Mouse (Mus musculus) A20 (cell line): ENCODE measurements at regions not wholly inside any gene's neighbourhood (a gene's known extent, or its start where the extent isn't known, plus 50 kb on each side); places are given as distances from the start of the nearest gene placed in this dataset.

Source experiments
- DNase-seq: peaks from one replicate; pipeline ENCODE4 v3.0.0-alpha.2; 2011; ENCODE audit warnings: low read depth, low spot score

DNA sequence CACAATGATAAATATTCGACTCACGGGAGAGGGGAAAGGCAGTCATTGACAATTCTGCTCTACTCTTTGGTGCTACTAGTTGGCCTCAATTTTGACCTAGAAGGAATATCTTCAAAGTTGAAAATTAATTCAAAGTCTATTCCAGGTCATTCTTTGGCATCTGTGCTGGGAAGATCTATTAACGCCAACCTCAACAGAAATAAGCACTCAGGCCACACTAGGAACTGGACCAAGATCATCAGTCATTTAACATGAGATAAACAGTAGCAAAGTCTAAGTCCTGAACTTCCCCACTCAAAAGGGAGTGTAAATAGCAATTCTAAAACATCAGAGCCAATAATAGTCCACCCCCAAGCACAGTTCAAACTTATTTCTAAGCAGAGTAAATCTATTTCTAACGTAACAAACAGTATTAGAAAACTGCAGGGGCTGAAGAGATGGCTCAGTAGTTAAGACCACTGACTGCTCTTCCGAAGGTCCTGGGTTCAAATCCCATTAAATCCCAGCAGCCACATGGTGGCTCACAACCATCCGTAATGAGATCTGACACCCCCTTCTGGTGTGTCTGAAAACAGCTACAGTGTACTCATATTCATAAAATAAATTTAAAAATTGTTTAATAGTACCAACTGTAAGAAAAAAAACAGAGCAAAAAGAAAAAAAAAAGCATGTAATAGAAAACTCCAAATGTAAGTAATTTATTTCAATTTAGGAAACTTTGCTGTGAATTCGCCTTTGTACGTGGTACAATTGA is 75.1 kb upstream of the Atp2b1 start:
- DNase-seq: no peak

DNA sequence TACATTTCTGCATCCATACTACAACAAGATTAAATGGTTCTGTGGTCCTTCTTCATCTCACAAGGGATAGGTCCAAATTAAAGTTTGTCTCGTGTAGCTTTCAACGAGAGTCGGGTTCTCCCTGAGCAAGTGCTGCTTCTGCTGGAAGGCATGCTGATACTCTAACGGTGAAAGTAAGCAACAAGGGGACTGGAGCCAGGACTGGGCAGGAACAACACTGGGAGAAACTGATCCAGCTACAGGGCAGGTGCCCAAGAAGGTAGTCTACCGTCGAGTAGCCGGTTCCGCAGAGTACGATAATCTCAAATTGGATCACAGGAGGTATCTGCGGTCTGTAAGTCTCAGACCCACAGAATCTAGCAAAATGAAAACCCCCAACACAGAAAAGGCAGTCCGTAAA is 74.2 kb upstream of the Atp2b1 start:
- DNase-seq: no peak

DNA sequence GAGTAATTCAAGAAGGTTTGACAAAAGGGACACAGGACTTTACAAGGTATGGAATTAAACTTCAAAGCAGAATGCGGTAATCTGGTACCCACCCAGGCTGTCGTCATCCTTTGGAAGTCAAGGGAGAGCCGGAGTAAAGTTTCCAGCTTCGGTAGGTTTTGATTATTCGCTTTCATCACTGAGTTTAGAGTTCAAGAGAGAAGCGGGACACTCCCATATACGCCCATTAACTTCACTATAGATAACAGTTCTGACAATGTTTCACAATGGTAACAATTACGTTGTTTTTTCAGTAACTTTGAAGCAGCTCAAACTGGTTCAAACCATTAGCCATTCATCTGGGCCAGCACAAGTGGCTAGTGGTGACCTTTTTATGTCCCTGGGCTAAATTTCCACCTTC is 73.8 kb upstream of the Atp2b1 start:
- no peak for DNase-seq

DNA sequence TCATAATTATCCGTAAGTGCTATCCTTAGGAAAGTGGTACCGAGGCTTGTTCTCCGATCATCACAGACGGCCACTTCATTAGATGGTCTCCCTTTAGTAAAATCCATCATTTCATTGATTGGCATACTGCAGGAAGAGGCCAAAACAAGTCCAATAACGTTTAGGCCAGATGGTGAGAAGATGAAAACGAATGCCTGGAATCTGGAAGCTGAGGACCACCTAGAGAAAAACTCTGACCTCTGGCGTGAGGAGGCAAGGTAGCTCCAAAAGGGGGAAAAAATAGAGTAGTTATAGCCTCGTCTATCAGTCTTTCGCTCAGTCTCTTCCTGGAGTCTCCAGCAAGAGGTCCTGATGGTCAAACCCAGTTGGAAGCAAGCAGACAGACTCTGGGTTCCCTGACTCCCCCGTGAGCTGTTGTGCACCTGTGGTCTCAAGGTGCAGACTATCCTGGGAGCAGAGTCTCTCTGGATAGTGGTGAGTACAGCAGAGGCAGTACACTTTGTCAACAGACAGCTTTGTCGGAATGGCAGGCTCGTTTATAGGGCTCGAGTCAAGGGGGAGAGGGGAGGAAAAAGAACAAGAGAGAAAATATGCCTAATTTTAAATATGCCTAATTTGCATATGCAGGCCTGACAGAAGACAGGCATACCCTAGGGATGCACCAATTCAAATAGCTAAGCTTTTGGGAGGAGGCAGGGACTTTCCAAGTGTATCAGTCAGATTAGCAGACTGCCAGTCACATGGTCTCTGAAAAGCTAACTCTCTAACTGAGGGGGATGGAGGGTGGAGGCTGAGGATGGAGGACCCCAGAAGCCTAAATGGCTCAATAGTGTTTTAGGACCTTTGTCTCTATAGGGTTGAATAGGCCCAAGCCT is 73.0 kb upstream of the Atp2b1 start:
- peak; percentile 28 for DNase-seq

DNA sequence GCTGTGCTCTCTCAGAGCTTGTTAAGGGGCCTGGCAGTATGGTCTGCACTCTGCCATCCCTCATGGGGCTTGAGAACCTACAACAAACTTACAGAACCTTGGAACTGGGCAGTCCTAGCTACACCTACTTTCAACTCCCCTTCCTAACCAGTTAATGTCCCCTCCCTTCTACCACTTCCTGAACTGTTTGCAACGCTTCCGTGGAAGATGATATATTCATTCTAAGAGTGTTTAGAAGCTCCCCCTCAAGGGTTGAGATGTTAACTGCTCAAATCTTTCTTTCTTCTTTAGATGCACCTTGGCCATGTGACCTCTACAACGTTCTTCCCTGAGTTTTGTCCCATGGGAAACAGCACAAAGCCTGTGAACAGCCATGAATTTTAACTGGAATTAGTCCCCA is 72.3 kb upstream of the Atp2b1 start:
- DNase-seq: no peak

DNA sequence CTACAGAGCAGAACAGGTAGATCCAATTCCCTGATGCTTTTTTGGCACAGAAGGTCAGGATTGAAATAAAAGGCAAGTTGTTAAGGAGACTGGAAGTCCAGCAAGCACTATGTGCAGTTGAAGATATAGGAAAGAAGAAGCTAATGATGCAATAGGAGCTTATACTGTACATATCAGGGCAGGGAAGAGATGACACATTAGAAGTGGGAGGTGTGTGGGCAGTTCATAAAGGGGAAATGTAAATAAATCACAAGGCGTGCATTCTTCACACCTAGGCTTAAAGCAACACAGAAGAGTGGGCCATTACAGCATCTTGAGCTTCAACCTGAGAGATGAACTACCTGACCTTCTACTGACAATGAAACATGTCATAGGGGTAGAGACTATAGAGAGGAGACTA is 71.5 kb upstream of the Atp2b1 start:
- DNase-seq: no peak

DNA sequence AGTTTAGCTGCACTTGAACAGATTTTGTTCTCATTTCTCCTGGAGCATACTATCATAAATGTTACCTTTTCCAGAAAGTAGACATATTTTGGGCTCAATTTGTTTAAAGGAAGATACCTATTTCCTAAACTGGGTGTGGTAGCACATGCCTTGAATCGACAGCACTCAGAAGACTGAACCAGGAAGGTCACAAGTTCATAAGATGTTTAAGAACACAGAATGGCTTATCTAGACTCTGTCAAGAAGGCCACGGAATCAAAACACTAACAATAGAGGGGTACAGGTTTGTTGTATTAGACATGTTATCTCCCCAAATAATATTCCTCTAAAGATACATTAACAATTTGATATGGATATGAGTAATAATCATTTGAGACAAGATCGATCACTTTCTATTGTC is 64.4 kb upstream of the Atp2b1 start:
- no peak for DNase-seq

DNA sequence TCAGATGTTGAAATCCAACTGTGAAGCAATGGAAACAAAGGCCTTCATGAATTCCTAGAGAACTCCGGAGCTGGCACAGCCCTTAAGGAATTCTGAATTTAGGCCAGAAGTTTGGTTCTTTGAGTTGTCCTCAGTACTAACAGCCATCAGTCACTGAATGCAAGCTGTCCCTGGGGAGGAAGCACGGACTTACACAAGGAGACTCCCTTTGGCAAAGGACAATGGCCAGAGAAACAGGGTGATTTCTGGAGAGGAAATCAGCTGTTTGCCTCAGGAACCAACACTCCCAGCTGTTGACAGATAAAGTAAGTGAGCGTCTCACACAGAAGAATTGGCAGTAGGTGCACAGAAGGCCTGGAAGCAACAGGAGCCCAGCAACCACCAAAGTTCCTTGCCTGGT is 56.8 kb upstream of the Atp2b1 start:
- DNase-seq: no peak

DNA sequence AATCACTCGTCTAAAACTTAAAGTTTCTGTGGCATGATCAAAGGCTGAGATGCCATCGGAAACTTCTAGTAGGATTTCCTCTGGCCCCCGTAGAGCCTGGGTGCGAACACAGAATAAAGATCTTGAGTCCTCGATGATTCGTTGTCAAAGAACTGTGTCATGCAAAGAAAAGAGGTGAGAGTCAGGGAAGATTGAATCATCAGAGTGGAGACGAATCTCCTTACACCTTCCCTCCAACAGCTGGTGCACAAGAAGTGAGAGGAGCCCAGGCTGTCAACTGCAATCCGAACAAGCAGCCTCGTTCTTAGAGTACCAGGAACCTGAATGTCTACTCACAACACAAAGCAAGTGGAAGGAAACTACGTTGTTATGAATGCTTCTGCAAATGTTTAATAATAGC is 52.7 kb upstream of the Atp2b1 start:
- no peak for DNase-seq

DNA sequence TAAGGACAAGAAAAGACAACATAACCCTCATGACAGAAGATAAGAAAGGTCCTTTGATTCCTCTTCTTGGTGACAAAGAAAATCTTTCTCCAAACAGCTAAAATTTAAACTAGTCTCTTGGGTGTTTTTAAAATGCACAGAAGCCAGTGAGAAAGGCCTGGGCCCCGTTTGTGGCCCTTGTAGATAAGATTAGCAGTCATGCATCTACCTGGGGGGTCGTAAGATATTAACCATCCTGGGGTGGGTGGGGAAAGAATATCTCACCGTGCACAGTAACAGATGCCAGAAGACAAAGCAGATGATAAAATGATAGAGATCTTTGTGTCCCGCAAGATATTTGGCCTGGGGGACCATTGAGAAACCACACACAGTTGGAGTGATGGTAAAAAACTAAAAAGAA is 51.5 kb upstream of the Atp2b1 start:
- DNase-seq: no peak

DNA sequence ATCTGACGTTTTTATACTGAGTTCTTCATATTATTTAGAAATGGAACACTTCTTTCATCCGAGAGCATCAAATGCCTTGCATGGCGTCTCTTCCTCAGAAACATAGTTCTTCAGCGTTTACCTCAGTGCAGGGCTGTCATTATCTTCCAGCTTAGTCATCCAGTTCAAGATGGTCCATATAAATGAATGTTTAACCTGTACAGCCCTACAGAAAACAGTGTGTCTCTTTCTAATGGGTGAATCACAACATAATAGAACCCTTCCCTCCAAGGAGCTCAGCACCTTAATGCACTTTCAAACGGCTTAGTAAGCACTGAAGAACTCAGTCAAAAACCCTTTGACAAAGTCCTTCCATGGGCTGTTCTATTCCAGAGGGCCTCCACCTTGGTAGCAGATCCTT is 49.8 kb upstream of the Atp2b1 start:
- no peak for DNase-seq
